Mouse (Mus musculus): ENCODE results near the gene Galnt10. TPM values are rescaled to one million over a fixed set of nuclear protein-coding genes. Genes with fewer than 3 reads are reported as not detected.

Gene Galnt10
- polyA plus RNA-seq, 1 experiment from 2014 or later: 18.4 TPM

DNA sequence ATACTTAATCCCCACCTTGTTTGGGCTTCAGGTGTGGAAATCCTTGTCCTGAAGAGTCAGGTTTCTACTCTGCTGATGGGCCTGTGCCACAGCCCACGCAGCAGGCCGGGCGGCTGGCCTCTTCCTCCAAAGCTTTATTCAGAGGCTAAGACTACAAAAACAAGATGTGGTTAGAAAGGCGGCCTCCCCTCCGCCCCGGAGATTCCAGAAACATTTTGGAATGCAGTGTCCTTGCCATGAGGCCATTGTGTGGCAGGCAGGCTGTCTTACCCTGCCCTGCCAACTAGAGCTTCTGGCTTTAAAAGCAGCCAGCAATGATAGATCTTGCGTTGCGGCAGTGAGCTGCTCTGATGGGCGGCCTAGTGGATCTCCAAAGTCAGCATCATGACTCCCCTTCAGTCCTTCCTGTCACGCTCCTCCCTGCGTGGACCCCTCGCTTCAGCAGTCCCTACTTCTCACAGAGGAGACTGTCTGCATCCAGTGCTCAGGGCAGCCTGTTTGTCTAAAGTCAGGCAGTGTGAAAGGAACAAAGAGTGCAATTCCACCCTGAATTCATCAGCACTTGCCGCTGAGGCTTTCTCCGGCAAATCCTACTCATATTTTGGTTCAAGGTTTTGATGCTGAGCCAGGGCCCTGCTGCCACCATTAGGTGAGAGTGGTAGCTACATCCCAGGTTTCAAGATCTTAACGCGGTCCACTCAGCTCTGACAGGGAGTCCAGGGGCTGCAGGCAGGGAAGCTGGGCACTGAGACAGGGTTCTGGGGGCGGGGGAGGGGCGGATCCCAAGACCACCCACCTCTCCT lies 141.6 kb downstream of the Galnt10 start:
- H3K36me3 ChIP-seq: no peaks in the 10 kb centered on the region
- 0 out of 2 replicates have a peak overlapping the region, but pooled peaks have one; percentile 10 for H3K27ac ChIP-seq
- H3K9me3 ChIP-seq: no peaks in the 10 kb centered on the region
- H3K4me1 ChIP-seq: peaks cover 14% of the 10 kb centered on the region
- H3K4me2 ChIP-seq (replicated peaks): no peak overlapping the region
- H3K9ac ChIP-seq: 0 out of 2 replicates have a peak overlapping the region, but pooled peaks have one; percentile 26
- no peaks in the 10 kb centered on the region; the same call in 1 of the 2 replicates for H3K27me3 ChIP-seq (replicated peaks)
- no peak overlapping the region for H3K4me3 ChIP-seq
- 40% methylated on average over 18 of the region's 18 CpGs for WGBS
- no peak for ATAC-seq (ENCODE audit: low FRiP score, low read depth)

DNA sequence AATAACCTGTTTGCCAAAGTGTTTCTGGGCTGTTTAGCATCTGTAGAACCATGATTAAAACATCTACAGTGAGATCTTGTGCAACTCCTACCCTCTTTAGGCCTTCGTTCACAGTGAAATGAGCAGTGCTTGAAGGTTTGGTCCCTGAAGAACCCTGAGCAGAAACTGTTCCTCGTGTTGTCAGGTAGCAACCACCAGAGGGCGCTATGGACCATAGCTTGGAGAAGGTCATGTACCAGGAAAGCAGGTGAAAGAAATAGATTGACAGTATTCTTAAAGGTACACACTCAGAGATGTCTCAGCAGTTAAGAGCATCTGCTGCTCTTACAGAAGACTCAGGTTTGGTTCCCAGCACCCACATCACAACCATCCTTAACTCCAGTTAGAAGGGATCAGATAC lies 142.7 kb downstream of the Galnt10 start:
- H3K4me1 ChIP-seq: peaks cover 14% of the 10 kb centered on the region
- no peak overlapping the region for H3K4me2 ChIP-seq (replicated peaks)
- WGBS: 48% methylated on average over 3 of the region's 3 CpGs
- no peak overlapping the region for H3K27ac ChIP-seq
- H3K9ac ChIP-seq: no peak overlapping the region
- H3K27me3 ChIP-seq (replicated peaks): no peaks in the 10 kb centered on the region; the same call in 1 of the 2 replicates
- ATAC-seq (ENCODE audit: low FRiP score, low read depth): no peak
- no peaks in the 10 kb centered on the region for H3K36me3 ChIP-seq
- no peak overlapping the region for H3K4me3 ChIP-seq
- H3K9me3 ChIP-seq: no peaks in the 10 kb centered on the region

DNA sequence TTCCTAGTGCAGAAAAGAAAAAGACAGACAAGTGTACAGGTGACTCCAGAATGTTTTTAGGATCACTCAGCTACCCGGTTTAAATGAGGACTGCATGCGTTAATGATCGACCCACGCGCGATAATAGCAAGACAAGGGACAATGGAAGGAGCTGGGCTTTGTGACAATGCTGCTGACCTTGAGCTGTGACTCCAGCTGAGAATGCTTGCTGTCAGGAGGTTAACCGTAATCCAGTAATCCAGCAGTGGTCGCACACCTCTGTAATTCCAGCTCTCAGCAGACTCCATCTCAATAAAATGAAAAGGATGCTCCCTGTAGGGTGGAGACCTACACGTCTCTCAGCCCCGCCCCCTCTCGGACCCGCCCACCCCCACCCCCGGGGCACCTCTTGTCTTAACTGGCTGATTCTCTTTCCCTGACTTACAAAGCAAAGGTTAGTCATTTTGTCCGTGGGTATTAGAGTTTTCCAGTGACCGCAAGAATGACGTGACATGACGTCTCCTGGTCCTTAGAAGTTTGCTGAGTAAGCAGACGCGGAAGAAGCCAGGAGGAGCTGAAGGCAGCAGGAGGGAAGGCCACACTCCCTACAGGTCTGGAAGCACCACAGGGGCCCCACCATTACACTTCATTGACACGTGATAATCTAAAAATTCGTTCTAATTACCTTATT lies 145.8 kb downstream of the Galnt10 start:
- Histone ChIP-seq H3K4me2 (replicated peaks) (no peak overlapping the region), H3K27me3 (replicated peaks) (no peaks in the 10 kb centered on the region), H3K9ac (no peak overlapping the region), H3K9me3 (no peaks in the 10 kb centered on the region), H3K36me3 (no peaks in the 10 kb centered on the region), H3K4me3 (no peak overlapping the region), H3K27ac (no peak overlapping the region), H3K4me1 (peaks cover 14% of the 10 kb centered on the region)
- 22% methylated on average over 21 of the region's 21 CpGs for WGBS
- no peak for ATAC-seq (ENCODE audit: low FRiP score, low read depth)

DNA sequence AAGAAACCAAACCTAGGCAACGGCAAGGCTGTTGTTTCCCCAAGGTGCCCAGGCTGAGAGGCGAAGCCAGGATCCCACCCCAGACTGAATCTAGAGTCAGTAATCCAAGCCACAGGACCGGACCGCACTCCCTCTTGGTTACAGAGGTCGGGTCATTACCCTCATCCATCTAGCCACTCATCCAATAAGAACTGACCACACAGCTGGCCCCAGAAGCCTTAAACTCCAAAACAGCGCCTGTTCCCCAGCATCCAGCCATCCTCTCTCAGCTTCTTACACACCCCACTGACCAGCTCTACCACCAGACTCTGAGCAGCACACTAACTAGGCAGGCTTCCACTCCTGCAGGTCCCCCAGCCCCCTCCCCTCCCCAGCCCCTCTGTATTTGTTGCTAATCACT lies 149.8 kb downstream of the Galnt10 start:
- H3K9ac ChIP-seq: no peak overlapping the region
- no peaks in the 10 kb centered on the region for H3K27me3 ChIP-seq (replicated peaks)
- no peak overlapping the region for H3K4me2 ChIP-seq (replicated peaks)
- no peaks in the 10 kb centered on the region for H3K9me3 ChIP-seq
- WGBS: 49% methylated on average over 6 of the region's 6 CpGs
- H3K36me3 ChIP-seq: no peaks in the 10 kb centered on the region
- no peak overlapping the region for H3K4me3 ChIP-seq
- ATAC-seq (ENCODE audit: low FRiP score, low read depth): no peak
- H3K4me1 ChIP-seq: peaks cover 2% of the 10 kb centered on the region; the same call in 1 of the 2 replicates
- no peak overlapping the region for H3K27ac ChIP-seq

DNA sequence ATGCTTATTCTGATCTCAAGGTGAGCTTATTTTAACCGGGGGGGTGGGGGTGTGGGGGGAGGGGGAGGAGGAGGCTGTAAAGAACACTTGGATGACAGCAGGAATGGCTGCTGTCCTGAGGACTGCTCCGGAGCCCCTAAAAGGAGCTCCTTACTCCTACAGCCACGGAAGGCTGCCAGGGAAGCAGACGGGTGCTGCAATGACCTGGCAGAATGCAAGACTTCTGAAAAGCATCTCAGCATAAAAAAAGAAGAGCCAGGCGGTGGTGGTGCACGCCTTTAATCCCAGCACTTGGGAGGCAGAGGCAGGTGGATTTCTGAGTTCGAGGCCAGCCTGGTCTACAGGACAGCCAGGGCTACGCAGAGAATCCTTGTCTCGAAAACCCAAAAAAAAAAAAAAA lies 152.6 kb downstream of the Galnt10 start:
- no peak for ATAC-seq (ENCODE audit: low FRiP score, low read depth)
- 79% methylated on average over 9 of the region's 9 CpGs for WGBS
- Histone ChIP-seq H3K36me3 (no peaks in the 10 kb centered on the region), H3K9me3 (no peaks in the 10 kb centered on the region), H3K9ac (no peak overlapping the region), H3K27ac (no peak overlapping the region), H3K4me1 (peaks cover 15% of the 10 kb centered on the region), H3K27me3 (replicated peaks) (no peaks in the 10 kb centered on the region), H3K4me3 (no peak overlapping the region), H3K4me2 (replicated peaks) (no peak overlapping the region)

DNA sequence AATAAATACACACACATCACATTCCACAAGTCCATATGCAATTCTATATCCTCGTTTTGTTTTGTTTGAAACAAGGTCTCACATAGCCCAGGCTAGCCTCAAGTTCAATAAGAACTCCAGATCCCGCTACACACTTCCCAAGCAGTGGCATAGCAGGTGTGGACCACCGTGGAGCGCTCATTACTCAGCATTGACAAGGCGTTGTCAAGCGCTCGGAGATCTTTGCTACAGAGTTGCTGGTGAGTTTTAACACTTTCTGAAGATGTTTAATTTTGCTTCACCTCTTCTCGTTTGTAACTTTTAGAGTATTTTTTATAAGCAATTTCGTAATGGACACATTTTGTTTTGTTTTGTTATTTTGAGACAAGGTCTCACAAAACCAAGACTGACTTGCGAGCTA lies 154.2 kb downstream of the Galnt10 start:
- H3K27me3 ChIP-seq (replicated peaks): no peaks in the 10 kb centered on the region
- ATAC-seq (ENCODE audit: low FRiP score, low read depth): no peak
- no peak overlapping the region for H3K4me3 ChIP-seq
- H3K4me1 ChIP-seq: peaks cover 23% of the 10 kb centered on the region
- no peak overlapping the region for H3K27ac ChIP-seq
- WGBS: 86% methylated on average over 10 of the region's 10 CpGs
- H3K36me3 ChIP-seq: no peaks in the 10 kb centered on the region
- H3K9me3 ChIP-seq: no peaks in the 10 kb centered on the region
- H3K4me2 ChIP-seq (replicated peaks): no peak overlapping the region
- H3K9ac ChIP-seq: no peak overlapping the region

DNA sequence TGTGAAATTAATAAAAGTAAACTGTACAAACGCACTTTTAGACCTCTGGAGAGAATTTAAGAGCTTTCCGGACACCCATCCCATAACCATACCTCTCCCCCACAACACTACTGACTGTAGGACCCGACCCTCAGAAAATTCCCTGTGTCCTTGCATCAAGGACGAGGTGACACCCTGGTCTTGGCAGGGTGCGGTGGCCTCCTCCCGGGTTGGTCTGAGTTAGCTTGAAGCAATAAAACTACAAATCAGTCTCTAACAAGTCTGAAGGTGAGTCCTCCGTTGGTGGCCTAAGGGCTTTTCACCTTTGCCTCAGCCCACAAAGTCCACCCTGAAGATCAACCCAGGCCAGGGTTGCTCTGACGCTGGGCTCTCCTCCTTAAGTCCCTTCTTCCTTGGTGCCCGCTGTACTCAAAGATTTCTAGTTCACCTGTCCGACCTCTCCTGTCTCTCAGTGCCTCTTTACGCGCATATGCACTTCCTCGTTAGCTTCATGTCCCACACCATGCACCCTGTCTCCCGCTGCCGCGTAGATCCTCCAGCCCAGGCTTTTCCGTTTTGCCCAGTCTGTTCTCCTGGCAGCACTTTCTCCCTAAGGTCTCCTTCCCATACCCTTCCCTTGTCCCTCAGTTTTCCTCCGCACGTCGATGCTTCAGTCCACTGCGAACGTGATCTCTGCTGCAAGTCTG lies 155.2 kb downstream of the Galnt10 start:
- Histone ChIP-seq H3K27me3 (replicated peaks) (no peaks in the 10 kb centered on the region), H3K9me3 (no peaks in the 10 kb centered on the region), H3K27ac (0 out of 2 replicates have a peak overlapping the region, but pooled peaks have one; percentile 62), H3K9ac (peak overlapping the region; percentile 93), H3K4me1 (peaks cover 23% of the 10 kb centered on the region), H3K36me3 (no peaks in the 10 kb centered on the region), H3K4me3 (peak overlapping the region; percentile 87), H3K4me2 (replicated peaks) (peak overlapping the region; percentile 98)
- WGBS: 15% methylated on average over 22 of the region's 22 CpGs
- no peak for ATAC-seq (ENCODE audit: low FRiP score, low read depth)

DNA sequence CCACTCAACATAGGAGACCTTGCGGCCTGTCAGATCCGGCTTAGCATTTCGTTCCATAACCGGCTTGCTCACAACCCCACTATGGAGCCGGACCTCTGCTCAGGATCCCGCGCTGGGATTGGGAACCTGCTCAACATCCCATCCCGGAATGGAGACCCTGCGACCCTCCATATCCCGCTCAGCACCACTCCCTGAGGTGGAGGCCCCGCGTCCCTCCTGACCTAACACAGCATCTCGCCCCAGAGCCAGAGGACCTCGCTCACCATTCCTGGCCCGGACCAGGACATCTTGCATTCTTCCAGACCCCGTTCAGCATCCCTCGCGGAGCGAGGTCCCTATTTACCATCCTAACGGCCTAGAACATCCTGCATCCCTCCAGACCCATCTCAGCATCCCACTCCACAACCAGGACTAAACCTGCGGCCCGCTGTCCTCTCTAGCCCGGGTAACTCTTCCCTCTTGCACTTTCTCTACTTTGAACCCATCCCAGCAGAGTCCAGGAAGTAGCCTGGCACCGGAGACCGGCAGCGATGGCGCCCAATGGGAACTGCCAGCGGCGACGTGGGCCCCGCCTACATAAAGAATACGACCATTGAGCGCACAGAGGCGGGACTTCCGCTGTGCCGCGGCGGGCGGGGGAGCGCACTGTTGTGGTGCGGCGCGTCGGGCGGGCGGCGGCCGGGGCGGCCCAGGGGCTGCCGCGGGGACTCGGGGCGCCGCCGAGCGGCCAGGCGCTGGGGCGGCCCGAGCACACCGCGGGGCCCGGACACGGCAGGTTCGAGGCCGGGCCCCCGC lies 155.9 kb downstream of the Galnt10 start, which contains the start of gene Sap30l:
Gene Sap30l, plus strand, starts transcription at position 667 of the 795 bp plus-strand sequence.
- peak within 1 kb of the TSS; percentile 87 for H3K4me3 ChIP-seq
- ATAC-seq (ENCODE audit: low FRiP score, low read depth): peak; percentile 98
- under 1% methylated on average over 66 of the region's 66 CpGs for WGBS
- peak within 1 kb of the TSS; percentile 98 for H3K4me2 ChIP-seq (replicated peaks)
- peaks cover under 1% of the 10 kb centered on the region; the same call in 1 of the 2 replicates for H3K36me3 ChIP-seq
- no peaks in the 10 kb centered on the region for H3K27me3 ChIP-seq (replicated peaks)
- H3K4me1 ChIP-seq: peaks cover 23% of the 10 kb centered on the region
- no peaks in the 10 kb centered on the region for H3K9me3 ChIP-seq
- H3K9ac ChIP-seq: peak within 1 kb of the TSS; percentile 93
- peak within 1 kb of the TSS; percentile 62 for H3K27ac ChIP-seq

DNA sequence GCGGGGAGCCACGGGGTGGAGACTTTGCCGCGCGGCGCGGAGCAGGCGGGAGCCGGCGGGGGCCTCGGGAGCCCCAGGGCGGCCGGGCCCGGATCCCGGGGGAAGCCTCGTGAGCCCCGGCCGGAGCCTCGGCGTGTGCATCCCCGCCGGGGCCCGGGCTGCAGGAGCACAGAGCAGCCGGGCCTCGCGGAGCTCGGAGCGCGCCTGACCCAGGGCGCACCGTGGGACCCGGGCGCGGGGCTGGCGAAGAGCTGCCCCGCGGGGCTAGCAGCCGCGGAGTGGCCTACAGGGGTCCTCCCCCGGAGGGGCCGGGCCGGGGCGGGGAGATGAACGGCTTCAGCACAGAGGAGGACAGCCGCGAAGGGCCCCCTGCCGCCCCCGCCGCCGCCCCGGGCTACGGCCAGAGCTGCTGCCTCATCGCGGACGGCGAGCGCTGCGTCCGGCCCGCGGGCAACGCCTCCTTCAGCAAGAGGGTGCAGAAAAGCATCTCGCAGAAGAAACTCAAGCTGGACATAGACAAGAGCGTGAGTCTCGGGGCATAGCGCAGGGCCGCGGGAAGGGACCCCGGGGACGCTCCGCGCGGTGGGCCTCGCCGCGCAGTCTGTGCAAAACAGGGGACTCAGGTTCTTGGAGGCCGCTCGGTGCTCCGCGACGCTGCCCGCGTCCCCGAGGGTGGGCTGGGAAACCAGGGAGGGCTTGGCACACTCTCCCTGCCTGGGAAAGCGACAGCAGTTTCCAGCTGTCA lies 156.7 kb downstream of the Galnt10 start:
- peak overlapping the region; percentile 93 for H3K9ac ChIP-seq
- under 1% methylated on average over 75 of the region's 85 CpGs for WGBS
- H3K36me3 ChIP-seq: peaks cover 3% of the 10 kb centered on the region; the same call in 1 of the 2 replicates
- peaks cover 23% of the 10 kb centered on the region for H3K4me1 ChIP-seq
- ATAC-seq (ENCODE audit: low FRiP score, low read depth): peak; percentile 65
- H3K9me3 ChIP-seq: no peaks in the 10 kb centered on the region
- H3K27me3 ChIP-seq (replicated peaks): no peaks in the 10 kb centered on the region
- H3K4me2 ChIP-seq (replicated peaks): peak overlapping the region; percentile 98
- no peak overlapping the region; the same call in 1 of the 2 replicates for H3K27ac ChIP-seq
- peak overlapping the region; percentile 87 for H3K4me3 ChIP-seq

DNA sequence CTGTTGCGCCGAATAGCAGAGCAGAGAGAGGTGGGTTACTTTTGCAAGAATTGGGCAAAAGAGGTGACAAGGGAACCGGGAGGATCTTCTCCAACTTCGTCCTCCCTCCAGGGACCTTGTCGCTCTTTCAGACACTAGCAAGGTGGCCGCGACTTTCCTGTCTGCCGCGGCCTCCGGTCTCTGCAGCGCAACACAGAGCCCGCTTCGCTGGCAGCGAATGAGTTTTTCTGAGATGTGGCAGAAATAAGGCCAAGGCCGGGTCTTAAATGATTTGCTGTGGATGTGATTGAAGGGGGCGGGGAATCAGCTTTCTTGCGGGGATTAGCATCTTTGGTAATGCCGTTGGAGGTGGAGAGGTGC lies 157.2 kb downstream of the Galnt10 start:
- ATAC-seq (ENCODE audit: low FRiP score, low read depth): no peak
- Histone ChIP-seq H3K9ac (peak overlapping the region; percentile 93), H3K4me3 (peak overlapping the region; percentile 87), H3K27me3 (replicated peaks) (no peaks in the 10 kb centered on the region), H3K4me1 (peaks cover 23% of the 10 kb centered on the region), H3K4me2 (replicated peaks) (peak overlapping the region; percentile 98), H3K9me3 (no peaks in the 10 kb centered on the region), H3K36me3 (peaks cover 5% of the 10 kb centered on the region), H3K27ac (no peak overlapping the region)
- under 1% methylated on average over 18 of the region's 18 CpGs for WGBS

DNA sequence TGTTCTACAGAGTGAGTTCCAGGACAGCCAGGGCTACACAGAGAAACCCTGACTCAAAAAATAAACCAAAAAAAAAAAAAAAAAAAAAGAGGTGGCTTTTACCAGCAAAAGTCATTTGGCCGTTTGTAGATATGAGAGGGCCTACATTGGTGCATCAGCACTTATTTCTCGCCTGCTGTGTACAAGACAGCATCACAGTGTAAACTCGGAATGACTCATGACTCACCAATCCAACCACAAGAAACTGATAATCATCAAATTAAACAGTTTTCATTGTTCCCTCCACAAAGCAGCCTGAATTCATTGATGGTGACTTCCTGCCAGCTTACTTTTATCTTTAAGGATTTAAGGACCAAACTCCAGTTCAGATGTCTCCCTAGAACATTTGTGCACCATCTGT lies 159.8 kb downstream of the Galnt10 start:
- no peak overlapping the region for H3K9ac ChIP-seq
- no peak overlapping the region for H3K4me2 ChIP-seq (replicated peaks)
- ATAC-seq (ENCODE audit: low FRiP score, low read depth): no peak
- no peak overlapping the region for H3K4me3 ChIP-seq
- H3K27ac ChIP-seq: no peak overlapping the region
- peaks cover 21% of the 10 kb centered on the region for H3K4me1 ChIP-seq
- no peaks in the 10 kb centered on the region for H3K27me3 ChIP-seq (replicated peaks)
- peaks cover 30% of the 10 kb centered on the region for H3K36me3 ChIP-seq
- WGBS: 75% methylated on average over 3 of the region's 3 CpGs
- H3K9me3 ChIP-seq: no peaks in the 10 kb centered on the region

All from neural tube, embryonic 12.5 days (tissue).